Mouse (Mus musculus) MEL (cell line): Measurements from ENCODE around the gene Ube2g2.

Experiments
- CTCF ChIP-seq, 3 experiments: IDR thresholded peaks in 2 of 3; conservative IDR thresholded peaks in 1 of 3; 2 replicates each; pipeline ENCODE4 v1.5.1; 2011 to 2012; ENCODE audit warnings: low read length in 3 of 3, low read depth in 2 of 3, mild to moderate bottlenecking in 2 of 3, improper control_type of control experiment in 1 of 3, inconsistent platforms in 1 of 3, mixed read lengths in 1 of 3, moderate library complexity in 1 of 3; ENCODE audit not compliant: control insufficient read depth in 1 of 3, insufficient read depth in 1 of 3, poor library complexity in 1 of 3, severe bottlenecking in 1 of 3
- GATA1 ChIP-seq: IDR thresholded peaks from 2 replicates; pipeline ENCODE4 v1.6.1; 2011; ENCODE audit warnings: low read depth, low read length, improper control_type of control experiment
- MAX ChIP-seq: IDR thresholded peaks from 2 replicates; pipeline ENCODE4 v1.6.1; 2011; ENCODE audit warnings: low read length, improper control_type of control experiment
- MAZ ChIP-seq: IDR thresholded peaks from 2 replicates; pipeline ENCODE4 v1.6.1; 2012; ENCODE audit warnings: low read depth, mild to moderate bottlenecking, inconsistent platforms, low read length, improper control_type of control experiment
- POLR2A ChIP-seq, 2 experiments: IDR thresholded peaks; 2 replicates each; pipeline ENCODE4 v1.6.1; 2011 to 2012; ENCODE audit warnings: low read length in 2 of 2, mild to moderate bottlenecking in 2 of 2, control low read depth in 1 of 2, improper control_type of control experiment in 1 of 2, low read depth in 1 of 2, moderate library complexity in 1 of 2; ENCODE audit not compliant: control insufficient read depth in 1 of 2, insufficient read depth in 1 of 2, poor library complexity in 1 of 2
- RAD21 ChIP-seq: IDR thresholded peaks from 2 replicates; pipeline ENCODE4 v1.6.1; 2011; ENCODE audit warnings: mild to moderate bottlenecking, low read depth, low read length, improper control_type of control experiment

DNA sequence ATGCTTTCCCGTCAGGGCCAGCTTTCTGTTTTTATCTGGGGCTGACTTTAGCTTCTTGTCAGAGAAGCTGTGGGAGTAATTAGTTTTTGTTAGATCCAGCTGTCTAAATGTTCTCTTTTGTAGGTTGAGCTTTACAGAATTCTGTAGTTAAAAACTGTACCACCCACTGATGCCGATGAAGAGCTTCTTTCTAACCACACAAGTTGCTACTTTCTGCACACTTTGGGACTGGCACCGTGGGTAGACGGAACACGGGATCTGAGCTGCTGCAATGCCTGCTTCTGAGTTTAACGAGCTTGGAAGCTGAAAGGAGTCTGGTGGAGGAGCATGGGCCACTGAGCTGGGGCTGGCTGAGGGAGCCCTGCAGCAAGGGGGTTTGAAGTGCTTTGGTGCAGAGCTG lies 30.5 kb upstream of the Ube2g2 start:
- TF ChIP-seq CTCF (IDR thresholded peaks at IDR 0.05 in 2 of 3, conservative IDR thresholded peaks at IDR 0.05 in 1 of 3; ENCODE audit: control insufficient read depth in 1 of 3, insufficient read depth in 1 of 3, low read depth in 2 of 3, low read length in 3 of 3, poor library complexity in 1 of 3, severe bottlenecking in 1 of 3) (no peak), MAX (no peak), POLR2A (IDR thresholded peaks at IDR 0.05; ENCODE audit: control insufficient read depth in 1 of 2, insufficient read depth in 1 of 2, low read depth in 1 of 2, low read length in 2 of 2, poor library complexity in 1 of 2) (no peak), MAZ (no peak), RAD21 (no peak), GATA1 (no peak)
